Mouse (Mus musculus) ZHBTc4 (cell line): ENCODE results near the gene Rasl11a.

Experiments used
- DNase-seq: peaks from one replicate; pipeline ENCODE4 v3.0.0-alpha.2; 2011; ENCODE audit warnings: low read depth, low spot score

Gene Rasl11a

DNA sequence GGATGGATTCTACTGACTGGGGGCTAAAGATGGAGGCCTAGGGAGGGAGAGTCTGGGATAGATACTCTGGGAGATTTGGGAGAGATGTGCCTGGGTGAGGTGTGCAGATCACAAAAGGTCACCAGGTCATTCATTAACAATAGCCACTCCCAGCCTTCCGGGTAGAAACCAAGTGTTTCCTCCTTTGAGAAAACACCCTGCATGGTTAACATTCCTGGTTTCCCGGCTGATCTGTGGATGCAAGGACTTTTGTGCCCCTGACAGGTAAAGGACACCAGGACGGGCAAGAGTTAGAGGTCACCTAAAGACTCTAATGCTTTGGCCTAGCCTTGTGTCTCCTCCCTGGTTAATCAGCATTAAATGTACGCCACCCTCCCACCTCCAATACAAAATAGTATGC lies 48.0 kb downstream of the Rasl11a start:
- DNase-seq: peak; percentile 97

DNA sequence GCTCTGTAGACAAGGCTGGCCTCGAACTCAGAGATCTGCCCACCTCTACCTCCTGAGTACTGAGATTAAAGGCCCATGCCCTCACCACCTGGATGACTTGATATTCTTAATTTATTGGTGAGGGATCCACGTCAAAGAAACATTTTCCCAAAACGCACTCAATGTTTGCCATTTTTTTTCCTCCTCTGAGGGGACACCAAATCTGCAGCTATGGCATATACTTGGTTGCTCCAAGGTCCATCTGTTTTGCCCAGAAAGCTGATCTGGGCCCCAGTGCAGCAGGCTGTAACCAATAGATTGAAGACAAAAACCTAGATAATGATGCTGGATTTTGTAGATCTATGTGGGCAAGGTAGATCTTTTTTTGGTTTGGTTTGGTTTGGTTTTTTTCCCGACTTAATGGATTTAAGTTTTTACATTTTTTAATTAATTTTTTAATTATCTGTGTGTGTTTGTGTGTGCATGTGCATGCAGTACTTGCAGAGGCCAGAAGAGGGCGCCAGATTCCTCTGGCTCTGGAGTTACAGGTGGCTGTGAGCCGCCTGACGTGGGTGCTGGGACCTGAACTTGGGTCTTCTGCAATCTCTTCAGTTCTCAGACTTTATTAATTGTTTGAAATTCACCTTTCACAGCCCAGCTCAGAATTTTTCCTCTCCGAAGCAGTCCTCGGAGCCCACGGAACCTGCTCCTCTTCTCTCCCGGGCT lies 48.8 kb downstream of the Rasl11a start:
- peak; percentile 69 for DNase-seq

DNA sequence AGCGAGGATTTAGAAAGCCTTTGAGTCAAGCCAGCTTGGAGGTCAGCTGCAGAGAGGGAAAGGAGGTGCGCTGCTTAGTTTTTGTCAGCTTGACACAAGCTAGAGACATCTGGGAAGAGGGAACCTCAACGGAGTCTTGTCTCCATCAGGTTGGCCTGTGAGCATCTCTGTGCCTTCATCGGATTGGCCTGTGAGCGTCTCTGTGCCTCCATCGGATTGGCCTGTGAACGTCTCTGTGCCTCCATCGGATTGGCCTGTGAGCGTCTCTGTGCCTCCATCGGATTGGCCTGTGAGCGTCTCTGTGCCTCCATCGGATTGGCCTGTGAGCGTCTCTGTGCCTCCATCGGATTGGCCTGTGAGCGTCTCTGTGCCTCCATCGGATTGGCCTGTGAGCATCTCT lies 50.8 kb downstream of the Rasl11a start:
- peak; percentile 63 for DNase-seq

DNA sequence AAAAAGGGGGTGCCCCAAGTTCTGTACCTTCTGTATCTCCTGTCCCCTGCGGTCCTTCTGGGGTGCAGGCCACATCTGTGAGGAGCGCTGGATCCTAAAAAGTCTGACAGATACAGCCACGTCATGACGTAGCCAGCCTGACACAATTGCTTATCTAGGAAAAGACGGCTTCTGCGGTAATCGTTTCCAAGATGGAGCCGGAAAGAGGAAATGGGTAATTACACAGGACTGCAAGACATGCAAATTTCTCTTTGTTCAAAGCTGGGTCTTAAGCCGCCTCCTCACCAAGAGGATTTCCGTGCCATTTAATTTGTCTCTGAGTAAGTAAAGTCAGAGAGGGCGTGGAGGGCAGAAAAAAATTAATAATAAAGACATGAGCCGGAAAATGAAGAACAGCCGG lies 52.1 kb downstream of the Rasl11a start:
- DNase-seq: peak; percentile 83
